Mouse (Mus musculus) lung, embryonic 14.5 days (tissue): ENCODE results near the gene Gna13. TPM values are rescaled to one million over a fixed set of nuclear protein-coding genes. Genes with fewer than 3 reads are reported as not detected.

ENCODE experiments used
- ATAC-seq: fragments of 200-750 bp; cut with Nextera tagmentation; 2 replicates; pipeline ENCODE4 v1.8.0; 2017; ENCODE audit warnings: mild to moderate bottlenecking, moderate TSS enrichment, moderate library complexity; ENCODE audit not compliant: insufficient read depth
- DNase-seq: peaks from one replicate; pipeline ENCODE4 v3.0.0-alpha.2; 2015
- H3K27ac ChIP-seq: fragments of 300-500 bp; sonication (generic); 2 replicates; pipeline ENCODE4 v1.5.1; 2014; ENCODE audit warnings: low read depth, mild to moderate bottlenecking, moderate library complexity
- H3K27me3 ChIP-seq: fragments of 300-500 bp; sonication (generic); 2 replicates; pipeline ENCODE4 v1.6.1; 2014; ENCODE audit warnings: low read length, control low read depth; ENCODE audit not compliant: insufficient read depth
- H3K36me3 ChIP-seq: fragments of 300-500 bp; sonication (generic); 2 replicates; pipeline ENCODE4 v1.6.1; 2014; ENCODE audit warnings: control low read depth; ENCODE audit not compliant: insufficient read depth
- H3K4me1 ChIP-seq: fragments of 300-500 bp; sonication (generic); 2 replicates; pipeline ENCODE4 v1.6.1; 2014; ENCODE audit warnings: antibody characterized with exemption, control low read depth; ENCODE audit not compliant: insufficient read depth
- H3K4me2 ChIP-seq: fragments of 300-500 bp; sonication (generic); 2 replicates; pipeline ENCODE4 v1.6.1; 2014; ENCODE audit warnings: mild to moderate bottlenecking
- H3K4me3 ChIP-seq: fragments of 300-500 bp; sonication (generic); 2 replicates; pipeline ENCODE4 v1.5.1; 2014; ENCODE audit warnings: low read depth, low read length
- H3K9ac ChIP-seq: fragments of 300-500 bp; sonication (generic); 2 replicates; pipeline ENCODE4 v1.6.1; 2014
- H3K9me3 ChIP-seq: fragments of 300-500 bp; sonication (generic); 2 replicates; pipeline ENCODE4 v1.6.1; 2016; ENCODE audit warnings: low read depth, low read length, control low read depth
- CTCF ChIP-seq: IDR thresholded peaks from 2 replicates; pipeline ENCODE4 v1.5.1; 2016; ENCODE audit warnings: antibody characterized with exemption, low read depth
- WGBS: fragments of 180-500 bp; shearing (Covaris S2); extraction: QIAGEN DNeasy Blood & Tissue Kit; methylation state at CpG from one replicate; pipeline ENCODE4 v1.1.7; 2014; 5-methylcytosine and 5-hydroxymethylcytosine counted together
- polyA plus RNA-seq: library from polyadenylated mRNA; unstranded; fragments of >200 nt; fragmentation: Nextera tagmentation; extraction: Ambion mirVana; gene quantifications from 2 replicates; pipeline ENCODE4 v1.2.1, GENCODE M21; 2014

Gene Gna13
- polyA plus RNA-seq, 1 experiment from 2014 or later = 33.8 TPM

DNA sequence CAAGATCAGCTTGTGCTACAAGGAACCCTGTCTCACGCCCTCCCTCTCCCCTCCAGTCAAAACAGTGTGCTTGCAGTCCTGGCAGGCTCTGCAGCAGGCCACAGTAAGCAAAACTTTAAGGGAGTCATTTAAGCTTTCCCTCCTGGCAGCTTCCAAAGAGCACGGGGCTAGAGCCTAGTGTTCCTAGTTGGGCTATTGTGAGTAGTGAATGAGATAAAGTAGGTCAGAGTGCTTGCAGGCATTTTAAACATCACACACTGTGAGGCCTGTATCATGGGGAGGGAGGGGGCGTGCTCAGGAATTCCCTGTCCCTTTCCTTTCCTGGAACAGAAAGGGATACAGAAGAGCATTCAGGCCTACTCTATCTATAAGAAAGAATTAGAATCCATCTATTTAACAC is 4.1 kb upstream of the Gna13 start:
- 34% methylated on average over 3 of the region's 3 CpGs for WGBS
- H3K9ac ChIP-seq = no peak overlapping the region

DNA sequence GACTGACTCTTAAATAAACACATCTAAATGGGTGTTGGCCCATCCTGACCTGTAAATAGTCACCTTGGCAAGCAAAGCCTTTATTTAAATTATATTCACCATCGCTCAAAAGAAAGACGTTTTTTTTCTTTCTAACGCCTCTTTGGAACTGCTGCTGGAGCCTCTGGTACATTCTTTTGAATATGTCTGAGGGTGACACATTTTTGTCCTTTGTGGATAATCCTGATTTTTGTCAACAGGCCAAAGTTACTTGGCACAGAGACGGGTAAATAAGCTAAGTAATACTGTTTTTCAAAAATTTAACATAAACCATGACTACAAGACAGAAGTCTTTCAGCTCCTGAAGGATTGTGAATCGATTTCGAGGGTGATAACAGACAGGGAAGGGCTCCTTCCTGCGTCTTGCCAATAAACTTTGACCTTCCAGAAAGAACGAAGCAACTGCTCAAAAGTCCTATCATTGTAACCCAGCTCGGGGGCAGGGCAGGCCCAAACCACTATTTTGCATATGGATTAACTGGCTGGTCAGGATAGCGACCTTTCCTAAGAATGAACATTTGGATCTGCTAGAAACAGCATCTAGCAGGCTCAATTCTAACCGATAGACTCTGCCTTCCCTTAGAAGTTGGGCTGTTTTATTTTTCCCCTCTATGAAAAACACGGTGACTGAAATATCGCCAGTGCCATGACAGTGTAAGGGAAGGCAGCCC is 3.4 kb upstream of the Gna13 start:
- H3K9me3 ChIP-seq = no peaks in the 10 kb centered on the region
- WGBS = 35% methylated on average over 13 of the region's 13 CpGs
- H3K27ac ChIP-seq = peak overlapping the region; percentile 63; the same call in 1 of the 2 replicates
- H3K4me3 ChIP-seq = no peak overlapping the region
- DNase-seq (peak; percentile 70), ATAC-seq (no peak)
- no peaks in the 10 kb centered on the region for H3K27me3 ChIP-seq
- no peaks in the 10 kb centered on the region for H3K36me3 ChIP-seq
- peaks cover 10% of the 10 kb centered on the region for H3K4me1 ChIP-seq
- H3K9ac ChIP-seq = no peak overlapping the region
- no peak for TF ChIP-seq CTCF
- no peak overlapping the region for H3K4me2 ChIP-seq

More for the DNA sequence above, 4.1 kb upstream of the Gna13 start:
- Histone ChIP-seq H3K4me2 (no peak overlapping the region), H3K27me3 (no peaks in the 10 kb centered on the region), H3K27ac (peak overlapping the region; percentile 63), H3K4me1 (peaks cover 16% of the 10 kb centered on the region), H3K36me3 (no peaks in the 10 kb centered on the region), H3K4me3 (no peak overlapping the region), H3K9me3 (no peaks in the 10 kb centered on the region)
- no peak for ATAC-seq
- peak; percentile 62 for DNase-seq
- TF ChIP-seq CTCF = no peak

DNA sequence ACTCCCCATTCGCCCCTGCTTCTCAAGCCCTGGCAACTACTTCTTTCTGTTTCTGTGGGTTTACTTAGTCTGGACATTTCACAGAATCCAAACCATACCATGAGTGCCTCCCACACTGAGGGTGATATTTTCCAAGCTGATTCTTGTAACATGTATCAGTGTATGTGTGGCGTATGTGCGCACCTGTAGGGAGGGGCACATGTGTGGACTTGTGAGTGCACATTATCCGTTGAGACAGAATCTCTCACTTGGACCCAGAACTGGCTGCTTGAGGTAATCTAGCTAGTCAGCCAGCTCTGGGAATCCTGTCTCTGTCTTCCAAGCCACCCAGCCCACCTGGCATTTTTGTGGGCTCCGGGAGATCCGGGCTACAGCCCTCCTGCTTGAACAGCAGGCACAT is 2.5 kb upstream of the Gna13 start:
- no peak for TF ChIP-seq CTCF
- DNase-seq (no peak), ATAC-seq (no peak)
- Histone ChIP-seq H3K4me2 (no peak overlapping the region), H3K27ac (no peak overlapping the region), H3K4me1 (peaks cover 8% of the 10 kb centered on the region; the same call in 1 of the 2 replicates), H3K36me3 (no peaks in the 10 kb centered on the region), H3K4me3 (no peak overlapping the region), H3K9me3 (no peaks in the 10 kb centered on the region), H3K27me3 (no peaks in the 10 kb centered on the region), H3K9ac (no peak overlapping the region)
- 80% methylated on average over 6 of the region's 6 CpGs for WGBS

DNA sequence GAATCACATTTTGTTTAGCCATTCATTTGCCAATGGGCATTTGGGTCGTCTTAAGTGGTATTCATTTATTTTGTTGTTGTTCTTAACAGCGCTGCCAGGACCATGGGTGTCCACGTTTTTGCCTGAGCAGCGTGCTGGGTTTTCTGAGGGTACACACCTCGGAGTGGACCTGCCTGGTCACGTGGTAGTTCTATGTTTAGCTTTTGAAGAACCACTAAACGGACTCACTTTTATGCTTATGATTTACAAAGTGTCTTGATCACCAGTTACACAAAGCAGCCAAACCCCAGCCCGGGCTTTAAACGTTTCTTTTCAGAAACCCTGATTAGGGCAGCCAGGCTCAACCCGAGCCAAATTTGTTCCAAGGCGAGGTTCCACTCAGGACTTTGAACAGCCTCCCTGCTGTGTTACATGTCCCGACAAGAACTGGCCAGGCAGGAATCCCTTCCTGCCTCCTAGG is 2.0 kb upstream of the Gna13 start:
- no peak overlapping the region for H3K4me3 ChIP-seq
- H3K4me2 ChIP-seq = no peak overlapping the region
- no peak overlapping the region for H3K9ac ChIP-seq
- no peak for ATAC-seq
- DNase-seq = no peak
- peaks cover 3% of the 10 kb centered on the region for H3K36me3 ChIP-seq
- H3K9me3 ChIP-seq = no peaks in the 10 kb centered on the region
- 64% methylated on average over 12 of the region's 12 CpGs for WGBS
- peaks cover 12% of the 10 kb centered on the region; the same call in 1 of the 2 replicates for H3K4me1 ChIP-seq
- no peaks in the 10 kb centered on the region for H3K27me3 ChIP-seq
- no peak overlapping the region for H3K27ac ChIP-seq
- TF ChIP-seq CTCF = no peak

DNA sequence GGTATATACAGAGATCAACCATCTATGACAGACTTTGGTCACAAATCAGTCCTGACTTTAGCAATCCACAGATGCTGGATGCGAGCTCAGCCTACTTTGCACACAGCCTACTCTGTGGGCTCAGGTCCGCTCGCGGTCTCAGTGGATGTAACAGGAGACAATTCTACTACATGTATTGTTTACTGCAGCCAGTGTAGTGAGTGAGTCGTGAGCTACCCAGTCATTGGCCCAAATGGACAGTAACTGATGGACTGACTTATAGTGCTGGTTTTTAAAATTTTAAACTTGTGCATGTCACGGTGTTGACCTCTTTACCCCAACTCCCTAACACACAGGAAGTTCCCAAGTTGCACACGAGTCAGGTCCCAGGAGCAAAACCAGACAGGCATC is 1.4 kb upstream of the Gna13 start:
- Histone ChIP-seq H3K4me1 (peaks cover 12% of the 10 kb centered on the region), H3K4me2 (peak overlapping the region; percentile 75; the same call in 1 of the 2 replicates), H3K9ac (no peak overlapping the region), H3K27me3 (no peaks in the 10 kb centered on the region), H3K27ac (no peak overlapping the region), H3K9me3 (no peaks in the 10 kb centered on the region), H3K36me3 (peaks cover 9% of the 10 kb centered on the region), H3K4me3 (peak overlapping the region; percentile 89; the same call in 1 of the 2 replicates)
- TF ChIP-seq CTCF = no peak
- DNase-seq = no peak
- ATAC-seq = no peak
- 73% methylated on average over 7 of the region's 7 CpGs for WGBS

DNA sequence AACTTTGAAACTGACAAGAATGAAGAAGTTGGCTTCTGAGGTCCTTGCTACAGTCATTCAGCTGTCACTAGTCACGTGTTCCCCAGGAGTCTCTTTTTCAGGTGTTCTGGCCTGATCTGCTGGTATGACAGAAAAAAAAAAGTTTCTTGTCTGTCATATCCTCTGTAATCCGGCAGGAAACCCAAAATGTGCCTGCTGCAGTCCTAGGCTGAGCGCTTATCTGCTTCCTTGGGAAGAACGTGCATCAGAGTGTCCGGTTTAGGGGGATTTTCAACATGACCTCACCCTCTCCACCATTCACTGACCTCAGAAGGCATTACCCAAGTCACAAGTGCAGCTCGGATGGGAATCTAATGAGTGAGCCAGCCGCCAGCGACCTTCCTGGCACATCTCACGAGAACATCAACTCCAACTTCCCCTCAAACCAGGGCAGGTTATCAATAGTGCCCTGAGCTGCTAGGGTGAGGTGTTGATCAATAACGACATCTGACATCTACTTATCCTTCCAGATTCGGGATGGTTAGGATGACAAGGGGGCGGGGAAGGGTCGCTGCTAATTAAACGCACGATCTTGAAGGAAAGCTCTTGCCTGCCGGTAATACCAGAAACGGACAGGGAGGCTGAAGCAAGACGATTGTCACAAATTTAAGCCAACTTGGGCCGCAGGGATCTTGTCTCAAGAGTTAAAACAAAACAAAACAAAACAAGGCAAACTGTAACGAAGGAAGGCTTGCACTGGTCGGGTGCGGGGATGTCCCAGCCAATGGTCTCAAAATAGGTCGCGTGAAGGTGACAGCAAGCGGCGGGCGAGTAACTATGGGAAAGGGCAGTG is 784 bp upstream of the Gna13 start:
- ATAC-seq (0 out of 2 replicates have a peak, but pooled peaks have one; percentile 31), DNase-seq (peak; percentile 50)
- Histone ChIP-seq H3K27me3 (no peaks in the 10 kb centered on the region), H3K9ac (peak overlapping the region; percentile 91), H3K4me1 (peaks cover 12% of the 10 kb centered on the region), H3K4me2 (peak overlapping the region; percentile 75), H3K36me3 (peaks cover 14% of the 10 kb centered on the region), H3K27ac (peak overlapping the region; percentile 97), H3K4me3 (peak overlapping the region; percentile 89), H3K9me3 (no peaks in the 10 kb centered on the region)
- WGBS = 6% methylated on average over 27 of the region's 27 CpGs
- peak; percentile 12; the same call in 1 of the 2 replicates for TF ChIP-seq CTCF
